Mouse (Mus musculus) liver, embryonic 15.5 days (tissue): ENCODE measurements at regions not wholly inside any gene's neighbourhood (a gene's known extent, or its start where the extent isn't known, plus 50 kb on each side); places are given as distances from the start of the nearest gene placed in this dataset.

ENCODE experiments used
- ATAC-seq: fragments of 200-750 bp; cut with Nextera tagmentation; 2 replicates; pipeline ENCODE4 v1.8.0; 2017; ENCODE audit warnings: moderate number of reproducible peaks, mild to moderate bottlenecking, moderate library complexity; ENCODE audit not compliant: insufficient read depth
- H3K27ac ChIP-seq: fragments of 300-500 bp; sonication (generic); replicated peaks from 2 replicates; pipeline ENCODE4 v1.5.1; 2015; ENCODE audit warnings: mild to moderate bottlenecking, inconsistent platforms
- H3K27me3 ChIP-seq: fragments of 300-500 bp; sonication (generic); 2 replicates; pipeline ENCODE4 v1.6.1; 2015; ENCODE audit warnings: mild to moderate bottlenecking, inconsistent platforms
- H3K36me3 ChIP-seq: fragments of 300-500 bp; sonication (generic); replicated peaks from 2 replicates; pipeline ENCODE4 v1.6.1; 2015; ENCODE audit warnings: moderate library complexity, mild to moderate bottlenecking, inconsistent platforms
- H3K4me1 ChIP-seq: fragments of 300-500 bp; sonication (generic); replicated peaks from 2 replicates; pipeline ENCODE4 v1.6.1; 2015; ENCODE audit warnings: inconsistent platforms
- H3K4me2 ChIP-seq: fragments of 300-500 bp; sonication (generic); 2 replicates; pipeline ENCODE4 v1.6.1; 2015; ENCODE audit warnings: moderate library complexity, mild to moderate bottlenecking, inconsistent platforms
- H3K4me3 ChIP-seq: fragments of 300-500 bp; sonication (generic); replicated peaks from 2 replicates; pipeline ENCODE4 v1.5.1; 2015; ENCODE audit warnings: mild to moderate bottlenecking, inconsistent platforms
- H3K9ac ChIP-seq: fragments of 300-500 bp; sonication (generic); 2 replicates; pipeline ENCODE4 v1.6.1; 2015; ENCODE audit warnings: moderate library complexity, mild to moderate bottlenecking, inconsistent platforms
- H3K9me3 ChIP-seq: fragments of 300-500 bp; sonication (generic); replicated peaks from 2 replicates; pipeline ENCODE4 v1.6.1; 2016; ENCODE audit warnings: inconsistent platforms
- WGBS: fragments of 180-500 bp; shearing (Covaris S2); methylation state at CpG from one replicate; pipeline ENCODE4 v1.1.7; 2015; ENCODE audit warnings: mixed read lengths; ENCODE audit not compliant: insufficient replicate concordance; 5-methylcytosine and 5-hydroxymethylcytosine counted together

GRCm38 (mm10) chr9:25374161-25374560 is 107.2 kb upstream of the Eepd1 start:
- Histone ChIP-seq H3K4me2 (no peak overlapping the region), H3K9ac (no peak overlapping the region), H3K27ac (no peak overlapping the region), H3K36me3 (no peaks in the 10 kb centered on the region), H3K9me3 (no peaks in the 10 kb centered on the region), H3K27me3 (no peaks in the 10 kb centered on the region), H3K4me1 (no peaks in the 10 kb centered on the region), H3K4me3 (no peak overlapping the region)
- no peak for ATAC-seq
- WGBS: 55% methylated on average over 3 of the region's 3 CpGs

- Histone ChIP-seq H3K4me2 (no peak overlapping the region), H3K4me1 (no peaks in the 10 kb centered on the region), H3K36me3 (no peaks in the 10 kb centered on the region), H3K4me3 (no peak overlapping the region), H3K27me3 (no peaks in the 10 kb centered on the region), H3K27ac (no peak overlapping the region), H3K9me3 (no peaks in the 10 kb centered on the region), H3K9ac (no peak overlapping the region)
- WGBS: 24% methylated on average over 1 of the region's 1 CpGs
- no peak for ATAC-seq
Observed at GRCm38 (mm10) chr9:25376209-25376608, 105.1 kb upstream of the Eepd1 start.

DNA sequence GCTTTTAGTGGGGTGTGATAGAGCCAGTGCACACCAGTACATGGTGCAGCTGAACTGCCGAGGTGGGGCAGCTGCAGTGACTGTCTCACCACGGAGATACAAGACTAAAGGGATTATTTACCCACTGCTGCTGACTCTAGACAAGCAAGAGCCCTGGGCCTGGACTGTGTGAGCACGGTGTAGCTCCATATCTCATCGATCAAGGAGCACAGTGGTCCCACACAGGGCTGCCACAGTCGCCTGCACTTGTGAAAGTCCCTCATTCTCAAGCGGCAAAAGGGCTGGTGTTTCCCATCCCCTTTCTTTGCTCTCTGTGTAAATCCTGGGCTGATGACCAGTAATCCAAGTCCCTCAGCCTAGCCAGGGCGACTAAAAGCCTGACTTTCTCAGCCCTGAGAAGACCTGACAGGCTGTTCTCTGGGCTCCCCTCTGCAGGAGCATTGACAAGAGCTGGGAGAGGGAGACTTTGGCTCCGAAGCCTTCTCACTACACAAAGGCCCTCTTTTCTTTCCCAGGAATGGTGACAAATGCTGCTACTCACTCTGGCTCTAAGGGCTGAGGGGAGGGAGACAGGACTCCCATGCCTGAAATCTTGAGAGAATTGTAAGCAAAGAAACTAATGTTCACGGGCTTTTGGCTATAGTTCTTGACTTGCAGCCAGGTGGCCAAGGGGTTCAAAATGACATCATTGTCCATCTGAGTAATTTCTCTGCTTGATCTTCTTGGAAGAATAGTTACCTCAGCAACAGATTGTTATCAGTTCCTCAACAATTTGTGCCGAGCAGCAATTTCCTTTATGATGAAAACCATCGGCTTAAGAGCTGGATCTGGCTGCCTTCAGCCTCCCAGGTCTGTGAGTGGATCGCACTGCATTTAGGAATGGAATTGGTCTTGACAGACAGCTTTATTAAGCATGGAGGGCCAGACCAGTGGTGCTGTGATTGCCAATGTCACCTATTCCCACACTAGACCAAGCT is 103.3 kb upstream of the Eepd1 start:
- Histone ChIP-seq H3K27me3 (no peaks in the 10 kb centered on the region), H3K9me3 (no peaks in the 10 kb centered on the region), H3K4me2 (no peak overlapping the region), H3K9ac (no peak overlapping the region), H3K4me3 (no peak overlapping the region), H3K27ac (no peak overlapping the region), H3K4me1 (no peaks in the 10 kb centered on the region), H3K36me3 (no peaks in the 10 kb centered on the region)
- 43% methylated on average over 12 of the region's 12 CpGs for WGBS
- ATAC-seq: no peak

GRCm38 (mm10) chr9:25385333-25385732 is 96.0 kb upstream of the Eepd1 start:
- Histone ChIP-seq H3K4me3 (no peak overlapping the region), H3K27ac (no peak overlapping the region), H3K4me1 (no peaks in the 10 kb centered on the region), H3K27me3 (no peaks in the 10 kb centered on the region), H3K9me3 (no peaks in the 10 kb centered on the region), H3K4me2 (no peak overlapping the region), H3K9ac (no peak overlapping the region), H3K36me3 (no peaks in the 10 kb centered on the region)
- no peak for ATAC-seq

DNA sequence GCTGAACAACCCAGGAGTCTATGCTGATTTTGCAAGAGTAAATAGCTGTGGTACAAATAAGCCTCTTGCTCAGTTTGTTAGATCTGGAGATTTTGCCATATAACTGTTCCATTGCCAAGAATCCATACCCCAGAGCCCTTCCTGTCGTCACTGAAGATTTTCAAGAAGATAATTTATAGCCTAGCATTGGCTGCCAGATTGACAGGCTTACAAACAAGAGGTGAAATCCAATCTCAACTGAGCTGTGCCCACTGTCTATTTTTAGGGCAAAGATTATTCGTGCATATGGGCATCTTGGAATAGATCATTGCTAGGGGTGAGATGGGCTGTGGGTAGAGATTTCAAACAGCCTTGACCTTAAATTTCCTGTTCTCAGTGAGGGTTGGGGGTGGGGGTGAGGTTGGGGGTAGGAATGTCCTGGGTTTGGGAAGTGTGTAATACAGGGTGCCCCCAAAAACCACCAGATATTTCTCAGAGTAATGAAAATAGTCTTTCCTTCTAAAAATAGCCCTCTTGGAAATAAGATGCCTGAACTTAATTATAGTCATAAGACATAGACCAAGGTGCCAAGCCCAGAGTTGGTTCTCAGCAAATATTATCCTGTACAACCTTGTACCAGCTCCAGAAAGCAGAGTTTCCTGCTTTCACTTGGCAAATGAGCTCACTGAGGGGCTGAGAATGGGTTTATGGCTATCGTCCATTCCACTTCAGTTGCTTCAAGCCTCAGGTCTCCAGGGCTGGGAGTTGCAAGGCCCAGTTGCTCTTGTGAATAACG is 93.3 kb upstream of the Eepd1 start:
- 41% methylated on average over 4 of the region's 4 CpGs for WGBS
- no peaks in the 10 kb centered on the region for H3K27me3 ChIP-seq

GRCm38 (mm10) chr9:25389351-25389750 is 92.0 kb upstream of the Eepd1 start:
- no peaks in the 10 kb centered on the region for H3K27me3 ChIP-seq

More for the DNA sequence above, 93.3 kb upstream of the Eepd1 start:
- H3K9ac ChIP-seq: no peak overlapping the region
- no peak overlapping the region for H3K4me3 ChIP-seq
- no peaks in the 10 kb centered on the region for H3K4me1 ChIP-seq
- H3K27ac ChIP-seq: no peak overlapping the region
- H3K9me3 ChIP-seq: no peaks in the 10 kb centered on the region
- H3K36me3 ChIP-seq: no peaks in the 10 kb centered on the region
- H3K4me2 ChIP-seq: no peak overlapping the region
- no peak for ATAC-seq

DNA sequence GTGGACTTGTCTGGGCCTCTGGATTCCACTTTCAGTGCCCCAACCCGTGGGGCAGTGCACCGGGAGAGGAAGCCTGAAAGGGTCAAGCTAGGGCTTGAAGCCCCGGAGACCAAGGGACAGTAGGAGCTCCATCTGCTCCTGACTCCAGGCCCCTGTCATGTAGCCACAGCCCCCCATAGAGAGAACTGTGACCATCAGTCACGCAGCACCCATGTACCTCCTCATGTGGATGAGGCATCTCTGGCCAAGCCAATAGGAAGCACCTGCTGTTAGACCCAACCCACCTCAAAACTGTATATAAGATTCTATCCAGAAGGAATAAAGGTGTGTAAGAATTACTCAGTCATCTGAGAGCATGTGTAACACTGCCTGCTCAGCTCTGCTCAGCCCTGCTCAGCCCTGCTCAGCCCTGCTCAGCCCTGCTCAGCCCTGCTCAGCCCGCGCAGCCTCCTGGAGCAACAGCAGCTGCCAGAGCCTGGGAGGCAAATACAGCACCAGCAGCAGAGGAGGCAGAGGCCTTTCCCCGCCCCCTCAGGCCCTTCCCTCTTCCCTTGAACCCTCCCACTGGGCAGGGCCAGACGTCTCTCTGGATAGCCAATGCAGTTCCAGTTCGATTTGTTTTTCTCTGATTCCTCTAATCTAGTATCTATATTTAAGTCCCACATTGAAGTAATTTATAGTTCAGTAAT is 80.6 kb upstream of the Eepd1 start:
- ATAC-seq: 0 out of 2 replicates have a peak, but pooled peaks have one; percentile 31
- H3K27ac ChIP-seq: no peak overlapping the region
- no peaks in the 10 kb centered on the region for H3K9me3 ChIP-seq
- WGBS: 33% methylated on average over 9 of the region's 9 CpGs
- no peaks in the 10 kb centered on the region for H3K4me1 ChIP-seq
- H3K36me3 ChIP-seq: no peaks in the 10 kb centered on the region
- no peak overlapping the region for H3K9ac ChIP-seq
- H3K4me2 ChIP-seq: no peak overlapping the region
- H3K4me3 ChIP-seq: no peak overlapping the region
- H3K27me3 ChIP-seq: no peaks in the 10 kb centered on the region

More at GRCm38 (mm10) chr9:25389351-25389750, 92.0 kb upstream of the Eepd1 start:
- 68% methylated on average over 3 of the region's 3 CpGs for WGBS
- Histone ChIP-seq H3K4me1 (no peaks in the 10 kb centered on the region), H3K36me3 (no peaks in the 10 kb centered on the region), H3K4me3 (no peak overlapping the region), H3K9me3 (no peaks in the 10 kb centered on the region), H3K9ac (no peak overlapping the region), H3K27ac (no peak overlapping the region), H3K4me2 (no peak overlapping the region)
- no peak for ATAC-seq

DNA sequence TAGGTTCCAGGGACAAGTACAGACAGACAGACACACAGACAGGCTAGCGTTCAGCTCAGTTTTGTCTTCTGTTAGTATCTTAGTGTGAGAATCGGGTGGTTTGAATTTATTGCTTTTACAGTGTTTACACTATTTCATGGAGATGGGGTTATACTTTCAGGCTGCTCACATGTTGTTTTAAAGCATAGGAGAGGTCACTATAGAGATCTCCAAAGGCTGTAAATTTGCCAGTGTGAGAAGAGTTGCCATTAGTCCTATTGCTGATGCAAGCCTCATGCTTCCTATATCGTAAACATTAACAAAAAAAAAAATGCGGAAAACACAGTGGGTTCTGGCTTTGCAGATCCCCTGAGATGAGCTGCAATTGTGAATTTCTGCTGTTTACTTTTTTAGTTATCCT is 75.5 kb upstream of the Eepd1 start:
- Histone ChIP-seq H3K27me3 (no peaks in the 10 kb centered on the region), H3K27ac (no peak overlapping the region), H3K9me3 (no peaks in the 10 kb centered on the region), H3K4me1 (no peaks in the 10 kb centered on the region), H3K4me3 (no peak overlapping the region), H3K36me3 (no peaks in the 10 kb centered on the region), H3K9ac (no peak overlapping the region), H3K4me2 (no peak overlapping the region)
- ATAC-seq: no peak
- 68% methylated on average over 4 of the region's 4 CpGs for WGBS

DNA sequence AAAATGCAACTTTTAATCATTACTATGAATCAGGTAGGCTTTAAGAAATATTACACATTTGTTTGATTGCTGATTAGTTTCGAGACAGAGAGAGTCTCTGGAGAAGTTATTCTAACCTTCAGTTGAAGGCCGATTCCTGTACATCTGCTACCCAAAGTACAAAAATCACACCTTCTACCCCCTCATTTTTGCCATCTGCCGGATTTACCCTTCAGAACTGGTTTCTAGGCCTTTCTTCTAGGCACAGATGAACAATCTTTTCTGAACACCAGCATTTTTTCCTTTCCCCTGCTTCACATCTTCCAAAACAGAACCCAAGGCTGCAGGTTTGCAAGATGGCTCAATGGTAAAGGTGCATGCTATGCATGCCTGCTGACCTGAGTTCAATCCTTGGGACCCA is 72.8 kb upstream of the Eepd1 start:
- no peaks in the 10 kb centered on the region for H3K27me3 ChIP-seq
- no peak overlapping the region for H3K27ac ChIP-seq
- H3K9me3 ChIP-seq: no peaks in the 10 kb centered on the region
- no peaks in the 10 kb centered on the region for H3K36me3 ChIP-seq
- no peak overlapping the region for H3K4me2 ChIP-seq
- 54% methylated on average over 3 of the region's 3 CpGs for WGBS
- no peaks in the 10 kb centered on the region for H3K4me1 ChIP-seq
- no peak overlapping the region for H3K9ac ChIP-seq
- no peak overlapping the region for H3K4me3 ChIP-seq
- no peak for ATAC-seq

DNA sequence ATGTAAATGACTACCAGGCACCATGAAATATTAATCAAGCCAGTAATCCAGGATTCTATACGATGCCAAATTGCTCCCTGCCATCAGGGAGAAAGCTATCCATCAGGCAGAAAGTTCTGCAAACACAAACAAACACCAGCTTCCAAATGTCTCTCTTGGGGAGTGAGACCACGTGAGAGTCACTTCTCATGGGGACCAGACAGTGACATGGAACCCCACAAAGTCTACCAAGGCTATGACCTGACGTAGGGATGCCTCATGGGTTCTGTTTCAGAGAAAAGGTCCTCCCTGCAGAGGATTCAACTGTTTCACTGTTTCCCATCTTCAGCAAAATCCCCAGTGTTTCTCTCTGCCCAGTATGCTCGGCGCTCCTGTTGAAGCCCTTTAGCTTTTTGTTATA is 71.6 kb upstream of the Eepd1 start:
- WGBS: 52% methylated on average over 5 of the region's 5 CpGs
- no peak overlapping the region for H3K4me2 ChIP-seq
- no peaks in the 10 kb centered on the region for H3K27me3 ChIP-seq
- no peak for ATAC-seq
- H3K4me3 ChIP-seq: no peak overlapping the region
- H3K4me1 ChIP-seq: no peaks in the 10 kb centered on the region
- no peak overlapping the region for H3K27ac ChIP-seq
- H3K36me3 ChIP-seq: no peaks in the 10 kb centered on the region
- no peaks in the 10 kb centered on the region for H3K9me3 ChIP-seq
- no peak overlapping the region for H3K9ac ChIP-seq

- H3K27me3 ChIP-seq: no peaks in the 10 kb centered on the region
- no peak overlapping the region for H3K27ac ChIP-seq
- H3K9ac ChIP-seq: no peak overlapping the region
- H3K4me1 ChIP-seq: no peaks in the 10 kb centered on the region
- H3K36me3 ChIP-seq: no peaks in the 10 kb centered on the region
- no peak overlapping the region for H3K4me3 ChIP-seq
- ATAC-seq: no peak
- no peaks in the 10 kb centered on the region for H3K9me3 ChIP-seq
- no peak overlapping the region for H3K4me2 ChIP-seq
- WGBS: 45% methylated on average over 3 of the region's 3 CpGs
Observed at GRCm38 (mm10) chr9:25413873-25414272, 67.5 kb upstream of the Eepd1 start.
